Mouse (Mus musculus) stomach, embryonic 14.5 days (tissue): Measurements from ENCODE around the gene Lingo2. TPM values are rescaled to one million over a fixed set of nuclear protein-coding genes. Genes with fewer than 3 reads are reported as not detected.

ENCODE experiments used
- ATAC-seq: fragments of 200-750 bp; cut with Nextera tagmentation; 2 replicates; pipeline ENCODE4 v1.8.0; 2017; ENCODE audit warnings: low read depth, moderate TSS enrichment; ENCODE audit not compliant: insufficient number of reproducible peaks, insufficient read depth, low FRiP score
- H3K27ac ChIP-seq: fragments of 300-500 bp; sonication (generic); 2 replicates; pipeline ENCODE4 v1.5.1; 2014; ENCODE audit warnings: mild to moderate bottlenecking, low read length, moderate library complexity, mixed read lengths
- H3K27me3 ChIP-seq: fragments of 300-500 bp; sonication (generic); 2 replicates; pipeline ENCODE4 v1.6.1; 2014; ENCODE audit warnings: low read length, control low read depth, mixed read lengths; ENCODE audit not compliant: control insufficient read depth, insufficient read depth
- H3K36me3 ChIP-seq: fragments of 300-500 bp; sonication (generic); 2 replicates; pipeline ENCODE4 v1.6.1; 2014; ENCODE audit warnings: mild to moderate bottlenecking, control low read depth, low read length, moderate library complexity, mixed read lengths; ENCODE audit not compliant: control insufficient read depth, insufficient read depth
- H3K4me1 ChIP-seq: fragments of 300-500 bp; sonication (generic); 2 replicates; pipeline ENCODE4 v1.6.1; 2014; ENCODE audit warnings: low read length, control low read depth, mixed read lengths; ENCODE audit not compliant: control insufficient read depth, insufficient read depth
- H3K4me2 ChIP-seq: fragments of 300-500 bp; sonication (generic); replicated peaks from 2 replicates; pipeline ENCODE4 v1.6.1; 2014; ENCODE audit warnings: low read depth, low read length, control low read depth
- H3K4me3 ChIP-seq: fragments of 300-500 bp; sonication (generic); 2 replicates; pipeline ENCODE4 v1.5.1; 2014; ENCODE audit warnings: low read depth, low read length, control low read depth
- H3K9ac ChIP-seq: fragments of 300-500 bp; sonication (generic); replicated peaks from 2 replicates; pipeline ENCODE4 v1.6.1; 2014; ENCODE audit warnings: low read depth, mild to moderate bottlenecking, control low read depth, low read length, moderate library complexity, mixed read lengths
- H3K9me3 ChIP-seq: fragments of 300-500 bp; sonication (generic); 2 replicates; pipeline ENCODE4 v1.6.1; 2016; ENCODE audit warnings: low read depth, low read length, control low read depth; ENCODE audit not compliant: control insufficient read depth
- WGBS: fragments of 180-500 bp; shearing (Covaris S2); extraction: QIAGEN DNeasy Blood & Tissue Kit; methylation state at CpG from one replicate; pipeline ENCODE4 v1.1.7; 2014; 5-methylcytosine and 5-hydroxymethylcytosine counted together
- polyA plus RNA-seq: library from polyadenylated mRNA; unstranded; fragments of >200 nt; fragmentation: Nextera tagmentation; extraction: Ambion mirVana; gene quantifications from 2 replicates; pipeline ENCODE4 v1.2.1, GENCODE M21; 2014

The Lingo2 gene
- polyA plus RNA-seq, 1 experiment from 2014 or later, result 2.0 TPM

DNA sequence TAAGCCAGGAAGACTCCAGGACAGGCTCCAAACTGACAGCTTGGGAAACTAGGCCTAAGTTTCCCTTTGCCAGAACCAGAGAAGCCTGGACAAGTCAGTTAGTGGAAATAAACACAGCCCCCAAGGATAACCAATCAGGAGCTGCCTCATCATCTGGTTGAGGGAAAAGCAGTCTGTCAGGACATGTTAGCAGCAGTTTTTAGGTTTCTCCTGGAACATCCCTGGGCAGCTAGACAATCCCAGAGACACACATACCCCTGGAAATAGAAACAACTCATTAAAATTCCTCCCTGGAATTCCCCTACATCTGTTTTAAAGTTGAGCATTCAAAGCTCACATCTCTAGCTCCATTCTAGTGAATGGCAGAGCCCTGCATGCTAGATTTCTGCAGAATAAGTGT lies 76.8 kb downstream of the Lingo2 start:
- Histone ChIP-seq H3K4me2 (no peak overlapping the region), H3K4me3 (no peak overlapping the region), H3K9me3 (no peaks in the 10 kb centered on the region), H3K27ac (no peak overlapping the region), H3K27me3 (no peaks in the 10 kb centered on the region), H3K9ac (no peak overlapping the region), H3K36me3 (no peaks in the 10 kb centered on the region), H3K4me1 (no peaks in the 10 kb centered on the region)
- no peak for ATAC-seq

DNA sequence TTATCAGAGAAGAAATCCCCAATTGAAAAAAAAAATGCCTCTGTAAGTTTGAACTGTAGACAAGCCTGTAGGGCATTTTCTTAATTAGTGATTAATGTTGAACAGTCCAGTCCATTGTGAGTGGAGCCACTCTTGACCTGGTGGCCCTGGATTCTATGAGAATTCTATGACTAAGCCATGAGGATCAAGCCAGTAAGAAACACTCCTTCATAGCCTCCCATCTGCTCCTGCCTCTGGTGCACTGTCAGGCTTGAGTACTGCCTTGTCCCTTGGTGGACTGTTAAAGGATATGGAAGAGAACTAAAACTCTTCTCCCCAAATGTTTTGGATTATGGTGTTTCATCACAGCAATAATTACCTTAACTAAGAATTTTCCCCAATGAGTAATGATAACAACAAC lies 126.6 kb downstream of the Lingo2 start:
- Histone ChIP-seq H3K27me3 (no peaks in the 10 kb centered on the region), H3K9ac (no peak overlapping the region), H3K4me2 (no peak overlapping the region), H3K27ac (no peak overlapping the region), H3K9me3 (no peaks in the 10 kb centered on the region), H3K4me1 (no peaks in the 10 kb centered on the region), H3K36me3 (no peaks in the 10 kb centered on the region), H3K4me3 (no peak overlapping the region)
- no peak for ATAC-seq

DNA sequence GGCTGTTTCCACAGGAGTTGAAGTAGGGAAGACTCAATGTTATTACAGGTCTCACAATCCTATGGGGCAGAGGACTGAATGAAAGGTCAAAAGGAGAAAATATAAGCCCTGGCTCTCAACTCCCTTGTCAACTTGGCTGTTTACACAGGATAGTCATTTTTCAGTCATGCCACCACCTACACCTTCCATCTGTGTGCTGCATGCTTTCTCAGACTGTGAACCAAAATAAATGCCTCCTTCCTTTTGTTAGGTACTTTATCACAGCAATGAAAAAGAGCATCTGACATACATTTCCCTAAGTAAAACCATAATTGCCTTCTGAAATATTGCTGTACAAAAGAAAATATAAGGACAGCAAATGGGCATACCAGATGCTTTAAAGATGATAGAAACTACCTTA lies 129.6 kb downstream of the Lingo2 start:
- Histone ChIP-seq H3K27me3 (no peaks in the 10 kb centered on the region), H3K4me2 (no peak overlapping the region), H3K27ac (no peak overlapping the region), H3K4me1 (no peaks in the 10 kb centered on the region), H3K9me3 (no peaks in the 10 kb centered on the region), H3K36me3 (no peaks in the 10 kb centered on the region), H3K4me3 (no peak overlapping the region), H3K9ac (no peak overlapping the region)
- ATAC-seq, result no peak

DNA sequence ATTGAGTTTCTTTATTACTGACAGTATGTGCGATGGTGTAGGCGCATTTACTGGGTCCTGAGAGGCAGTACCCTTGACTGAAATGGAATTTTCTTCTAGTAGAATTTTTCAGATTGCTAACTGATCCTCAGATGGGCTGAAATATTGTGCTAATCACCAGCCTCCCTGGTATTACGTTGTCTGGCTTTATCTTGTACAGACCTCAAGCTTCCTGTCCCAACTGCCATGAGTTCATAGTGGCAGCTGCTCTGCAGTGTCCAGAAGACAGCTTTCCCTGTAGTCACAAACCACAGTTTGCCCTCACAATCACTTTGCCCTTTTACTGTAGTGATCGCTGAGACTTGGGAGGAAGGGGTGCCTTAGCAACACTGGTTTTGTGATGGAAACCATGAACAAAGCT lies 176.5 kb downstream of the Lingo2 start:
- Histone ChIP-seq H3K9me3 (no peaks in the 10 kb centered on the region), H3K4me3 (no peak overlapping the region), H3K9ac (no peak overlapping the region), H3K36me3 (no peaks in the 10 kb centered on the region), H3K4me2 (no peak overlapping the region), H3K27ac (no peak overlapping the region), H3K4me1 (no peaks in the 10 kb centered on the region), H3K27me3 (no peaks in the 10 kb centered on the region)
- ATAC-seq, result no peak
- 82% methylated on average over 4 of the region's 4 CpGs for WGBS

DNA sequence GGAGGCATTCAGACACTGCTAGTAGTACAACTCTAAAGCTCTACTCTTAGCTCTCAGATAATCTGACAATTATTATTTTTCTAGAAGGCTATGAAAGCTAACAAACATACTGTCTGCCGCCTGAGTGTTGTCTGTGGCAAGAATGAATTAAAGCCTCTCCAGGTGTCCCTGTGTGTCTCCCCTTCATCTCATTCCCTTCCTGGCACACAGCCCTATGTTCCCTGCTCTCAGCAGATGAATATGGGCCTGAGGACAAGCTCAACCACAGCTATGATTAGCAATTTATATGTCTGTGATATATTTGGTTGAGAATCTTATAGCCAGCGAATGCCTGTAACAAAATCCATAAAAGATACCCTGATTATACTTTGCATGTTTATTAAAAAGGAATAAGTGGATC lies 220.9 kb downstream of the Lingo2 start:
- WGBS, result 40% methylated on average over 2 of the region's 2 CpGs

DNA sequence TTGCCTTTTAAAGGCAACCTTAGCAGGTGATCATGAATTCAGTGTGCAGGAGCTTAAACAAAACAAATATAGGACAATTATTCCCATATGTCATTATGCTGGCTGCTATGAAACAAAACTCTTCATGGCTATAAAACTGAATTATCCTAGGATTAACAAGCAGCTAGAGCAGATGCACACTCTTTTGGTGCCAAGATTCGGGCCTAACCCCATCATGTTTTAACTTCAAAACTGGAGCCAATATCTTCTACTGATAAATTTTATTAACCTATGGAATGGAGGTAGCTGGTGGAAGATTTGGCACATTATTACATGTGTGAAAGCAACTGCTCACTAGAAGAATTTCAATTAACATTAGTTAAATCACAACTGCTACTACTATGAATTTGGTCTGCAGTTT lies 235.1 kb downstream of the Lingo2 start:
- no peak overlapping the region for H3K4me2 ChIP-seq
- H3K9me3 ChIP-seq, result no peaks in the 10 kb centered on the region
- no peak for ATAC-seq
- 82% methylated on average over 1 of the region's 1 CpGs for WGBS
- no peaks in the 10 kb centered on the region for H3K4me1 ChIP-seq
- no peaks in the 10 kb centered on the region for H3K36me3 ChIP-seq
- no peak overlapping the region for H3K9ac ChIP-seq
- H3K27ac ChIP-seq, result no peak overlapping the region
- no peak overlapping the region for H3K4me3 ChIP-seq
- no peaks in the 10 kb centered on the region for H3K27me3 ChIP-seq

More for the DNA sequence above, 220.9 kb downstream of the Lingo2 start:
- H3K4me2 ChIP-seq, result no peak overlapping the region
- H3K4me1 ChIP-seq, result no peaks in the 10 kb centered on the region
- H3K9ac ChIP-seq, result no peak overlapping the region
- H3K27ac ChIP-seq, result no peak overlapping the region
- H3K4me3 ChIP-seq, result no peak overlapping the region
- H3K9me3 ChIP-seq, result no peaks in the 10 kb centered on the region
- no peaks in the 10 kb centered on the region for H3K27me3 ChIP-seq
- ATAC-seq, result no peak
- H3K36me3 ChIP-seq, result no peaks in the 10 kb centered on the region

DNA sequence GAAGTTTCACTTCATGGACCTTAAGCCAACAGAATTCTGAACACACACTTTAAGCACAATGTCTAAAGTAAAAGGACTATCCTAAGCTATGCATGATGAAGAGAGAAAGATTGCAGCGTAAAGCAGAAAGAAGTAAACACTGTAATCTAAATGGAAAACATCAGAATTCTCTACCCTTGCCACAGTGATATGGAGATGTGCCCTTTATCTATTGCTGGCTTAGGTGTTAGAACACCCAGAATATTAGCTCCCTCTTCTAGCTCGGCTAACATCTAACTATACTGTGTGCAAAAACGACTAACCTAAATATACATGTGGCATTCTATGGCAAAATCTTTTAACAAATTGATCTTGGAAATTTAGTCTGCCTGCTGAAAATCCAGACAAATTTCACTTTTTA lies 252.7 kb downstream of the Lingo2 start:
- no peak for ATAC-seq
- Histone ChIP-seq H3K4me2 (no peak overlapping the region), H3K27me3 (no peaks in the 10 kb centered on the region), H3K27ac (no peak overlapping the region), H3K9me3 (no peaks in the 10 kb centered on the region), H3K9ac (no peak overlapping the region), H3K4me1 (no peaks in the 10 kb centered on the region), H3K4me3 (no peak overlapping the region), H3K36me3 (no peaks in the 10 kb centered on the region)
- 73% methylated on average over 3 of the region's 3 CpGs for WGBS

DNA sequence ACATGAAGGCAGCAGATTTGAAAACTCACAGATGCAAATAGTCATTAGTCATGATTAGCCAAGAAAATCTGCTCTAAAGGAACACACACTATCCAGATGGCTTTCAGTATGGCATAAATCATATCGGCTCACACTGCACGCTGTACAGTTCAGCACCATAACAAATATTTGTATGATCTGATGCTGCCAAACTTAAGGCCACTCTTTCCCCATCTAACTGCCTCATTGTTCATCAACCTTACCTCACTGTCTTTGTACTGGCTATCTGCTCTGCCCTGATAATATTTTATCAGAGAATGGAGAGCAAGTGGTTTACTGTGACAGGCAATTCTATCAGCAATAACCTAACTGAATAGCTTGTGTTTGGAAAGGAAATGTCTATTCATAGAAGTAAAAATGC lies 254.7 kb downstream of the Lingo2 start:
- Histone ChIP-seq H3K4me1 (no peaks in the 10 kb centered on the region), H3K4me3 (no peak overlapping the region), H3K9ac (no peak overlapping the region), H3K9me3 (no peaks in the 10 kb centered on the region), H3K36me3 (no peaks in the 10 kb centered on the region), H3K27me3 (no peaks in the 10 kb centered on the region), H3K4me2 (no peak overlapping the region), H3K27ac (no peak overlapping the region)
- 33% methylated on average over 2 of the region's 2 CpGs for WGBS
- peak; percentile 37; the same call in 1 of the 2 replicates for ATAC-seq

DNA sequence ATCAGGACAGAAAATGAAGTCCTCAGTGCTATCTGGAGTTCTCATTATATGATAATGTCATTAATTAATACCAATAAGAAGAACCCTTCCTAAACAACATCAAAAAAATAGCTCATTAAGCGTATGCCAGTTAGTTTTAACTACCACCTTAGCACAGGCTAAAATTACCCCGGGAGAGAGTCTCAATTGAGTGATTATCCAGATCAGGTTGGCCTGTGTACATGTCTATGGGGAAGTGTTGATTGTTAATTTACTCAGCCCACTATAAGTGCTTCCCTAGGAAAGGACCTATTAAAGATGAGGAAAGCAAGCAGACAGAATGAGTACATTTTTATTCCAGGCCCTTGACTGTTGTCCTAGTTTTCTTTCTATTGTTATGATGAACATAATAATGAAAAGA lies 291.6 kb downstream of the Lingo2 start:
- Histone ChIP-seq H3K27ac (no peak overlapping the region), H3K4me2 (no peak overlapping the region), H3K4me3 (no peak overlapping the region), H3K27me3 (no peaks in the 10 kb centered on the region), H3K9ac (no peak overlapping the region), H3K9me3 (no peaks in the 10 kb centered on the region), H3K4me1 (no peaks in the 10 kb centered on the region), H3K36me3 (no peaks in the 10 kb centered on the region)
- no peak for ATAC-seq
- 85% methylated on average over 2 of the region's 2 CpGs for WGBS
